Mouse (Mus musculus) ES-E14 (cell line): ENCODE results near the gene Cetn4. TPM values are rescaled to one million over a fixed set of nuclear protein-coding genes. Genes with fewer than 3 reads are reported as not detected.

ENCODE experiments used
- DNase-seq: peaks from one replicate; pipeline ENCODE4 v3.0.0-alpha.2; 2013; ENCODE audit warnings: low read depth, low spot score
- H3K27ac ChIP-seq: 2 replicates; pipeline ENCODE4 v1.5.1; 2012; ENCODE audit warnings: low read depth, mild to moderate bottlenecking, low read length, moderate library complexity, mixed read lengths; ENCODE audit not compliant: poor library complexity, insufficient read depth, severe bottlenecking
- H3K36me3 ChIP-seq: 2 replicates; pipeline ENCODE4 v1.6.1; 2012; ENCODE audit warnings: mild to moderate bottlenecking, low read length, moderate library complexity, mixed read lengths; ENCODE audit not compliant: control insufficient read depth, poor library complexity, insufficient read depth, severe bottlenecking
- H3K4me1 ChIP-seq, 2 experiments: fragments of 150-350 bp in 1 of 2; sonication (generic) in 1 of 2; 2 replicates each; pipeline ENCODE4 v1.6.1; 2012; ENCODE audit warnings: low read length in 2 of 2, mild to moderate bottlenecking in 1 of 2, mixed read lengths in 1 of 2; ENCODE audit not compliant: control insufficient read depth in 2 of 2, insufficient read depth in 2 of 2, poor library complexity in 1 of 2
- H3K4me3 ChIP-seq, 2 experiments: fragments of 150-350 bp in 1 of 2; sonication (generic) in 1 of 2; 2 replicates each; pipeline ENCODE4 v1.5.1; 2012; ENCODE audit warnings: low read length in 2 of 2, low read depth in 1 of 2, mild to moderate bottlenecking in 1 of 2, mixed read lengths in 1 of 2; ENCODE audit not compliant: insufficient read depth in 1 of 2, poor library complexity in 1 of 2, severe bottlenecking in 1 of 2
- H3K9ac ChIP-seq: 2 replicates; pipeline ENCODE4 v1.6.1; 2012; ENCODE audit warnings: low read depth, mild to moderate bottlenecking, low read length, mixed read lengths; ENCODE audit not compliant: poor library complexity, insufficient read depth, severe bottlenecking
- H3K9me3 ChIP-seq: fragments of 150-350 bp; sonication (generic); 2 replicates; pipeline ENCODE4 v1.6.1; 2012; ENCODE audit warnings: low read depth, mild to moderate bottlenecking, low read length; ENCODE audit not compliant: control insufficient read depth, insufficient read depth
- CHD2 ChIP-seq: IDR thresholded peaks from 2 replicates; pipeline ENCODE4 v1.6.1; 2014; ENCODE audit warnings: mild to moderate bottlenecking, low read depth, low read length, inconsistent platforms
- HCFC1 ChIP-seq: IDR thresholded peaks from 2 replicates; pipeline ENCODE4 v1.6.1; 2012; ENCODE audit warnings: low read length, inconsistent platforms, borderline replicate concordance; ENCODE audit not compliant: insufficient read depth
- MAFK ChIP-seq: IDR thresholded peaks from 2 replicates; pipeline ENCODE4 v1.6.1; 2014; ENCODE audit warnings: mild to moderate bottlenecking, low read depth, low read length, inconsistent platforms; ENCODE audit not compliant: insufficient read depth
- ZC3H11A ChIP-seq: IDR thresholded peaks from 2 replicates; pipeline ENCODE4 v1.6.1; 2012; ENCODE audit warnings: low read depth, mild to moderate bottlenecking, inconsistent platforms, low read length, borderline replicate concordance
- ZNF384 ChIP-seq: IDR thresholded peaks from 2 replicates; pipeline ENCODE4 v1.6.1; 2012; ENCODE audit warnings: low read depth, low read length, inconsistent platforms
- in situ Hi-C, 2 experiments: fragments of 600-800 bp; cut with MboI; formaldehyde crosslinking; loops; one replicate each; pipeline ENCODE4 v1.15.1; 2025; ENCODE audit warnings: low sequenced_read_pairs in 2 of 2, inconsistent platforms in 1 of 2; ENCODE audit not compliant: unreplicated experiment in 2 of 2
- total RNA-seq: library from RNA; depleted of rRNA; stranded (reverse); fragments of 300-350 nt; gene quantifications from 2 replicates; pipeline ENCODE4 v1.2.3, GENCODE M21; 2012

The Cetn4 gene
- total RNA-seq, 1 experiment, result 0.22 TPM

DNA sequence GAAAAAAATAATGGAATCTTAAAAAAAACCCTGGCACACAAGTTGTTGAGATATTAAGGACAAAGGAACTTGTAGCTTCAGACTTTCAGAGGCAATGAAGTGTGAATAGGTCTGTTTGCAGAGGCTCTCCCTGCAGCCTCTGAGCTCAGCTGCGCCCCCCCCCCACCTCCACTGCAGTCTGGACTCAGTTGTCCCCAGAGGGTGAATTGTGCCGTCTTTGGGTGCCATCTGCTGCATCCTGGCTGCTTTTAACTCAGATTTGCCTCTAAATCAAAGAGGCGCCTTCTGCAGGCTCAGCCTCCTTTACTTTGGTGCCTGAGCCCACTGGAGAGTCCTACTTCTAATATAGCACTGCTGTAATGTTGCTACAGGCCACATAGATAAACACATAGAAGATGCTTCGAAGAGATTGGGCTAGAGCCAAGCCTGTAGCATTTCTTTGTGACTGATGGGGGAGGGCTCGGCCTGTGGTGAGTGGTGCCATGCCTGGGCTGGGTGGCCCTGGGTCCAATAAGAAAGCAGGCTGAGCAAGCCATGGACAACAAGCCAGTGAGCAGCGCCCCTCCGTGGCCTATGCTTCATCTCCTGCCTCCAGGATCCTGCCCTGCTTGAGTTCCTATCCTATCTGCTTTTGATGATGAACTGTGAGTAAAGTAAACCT, 21.5 kb downstream of the Cetn4 start:
- Histone ChIP-seq H3K9me3 (no peaks in the 10 kb centered on the region), H3K4me3 (no peak overlapping the region), H3K4me1 (no peaks in the 10 kb centered on the region), H3K27ac (no peak overlapping the region), H3K36me3 (no peaks in the 10 kb centered on the region), H3K9ac (no peak overlapping the region)
- no peak for TF ChIP-seq ZNF384
- no peak for TF ChIP-seq MAFK
- no peak for TF ChIP-seq HCFC1
- no peak for TF ChIP-seq ZC3H11A
- no peak for TF ChIP-seq CHD2
- in situ Hi-C loops, result no loop called here
- no peak for DNase-seq

GRCm38 (mm10) chr3:37289237-37289636, 23.3 kb downstream of the Cetn4 start:
- TF ChIP-seq CHD2 (no peak), MAFK (no peak), ZNF384 (no peak), HCFC1 (no peak), ZC3H11A (no peak)
- in situ Hi-C loops, result no loop called here
- no peak overlapping the region for H3K27ac ChIP-seq
- H3K9ac ChIP-seq, result no peak overlapping the region
- no peak for DNase-seq
- no peak overlapping the region for H3K4me3 ChIP-seq
- H3K9me3 ChIP-seq, result no peaks in the 10 kb centered on the region
- H3K4me1 ChIP-seq, result no peaks in the 10 kb centered on the region
- H3K36me3 ChIP-seq, result no peaks in the 10 kb centered on the region

- no peak overlapping the region for H3K9ac ChIP-seq
- H3K9me3 ChIP-seq, result no peaks in the 10 kb centered on the region
- no peak for DNase-seq
- no peak overlapping the region for H3K27ac ChIP-seq
- no peaks in the 10 kb centered on the region for H3K36me3 ChIP-seq
- no peak overlapping the region for H3K4me3 ChIP-seq
- no peaks in the 10 kb centered on the region for H3K4me1 ChIP-seq
- TF ChIP-seq ZNF384 (no peak), MAFK (no peak), HCFC1 (no peak), ZC3H11A (no peak), CHD2 (no peak)
- in situ Hi-C loops, result no loop called here
Measured at GRCm38 (mm10) chr3:37283234-37283633, 29.3 kb downstream of the Cetn4 start.

GRCm38 (mm10) chr3:37282299-37282922, 30.1 kb downstream of the Cetn4 start:
- Histone ChIP-seq H3K36me3 (no peaks in the 10 kb centered on the region), H3K9ac (no peak overlapping the region), H3K4me3 (no peak overlapping the region), H3K27ac (no peak overlapping the region), H3K4me1 (no peaks in the 10 kb centered on the region), H3K9me3 (no peaks in the 10 kb centered on the region)
- no peak for TF ChIP-seq CHD2
- DNase-seq, result no peak
- in situ Hi-C loops, result no loop called here
